19 mouse cellular contexts compared by ENCODE assay signal in genomic region chr11:116409008-116409407, GRCm38 (mm10). TPM values are rescaled to one million over a fixed set of nuclear protein-coding genes. Genes with fewer than 3 reads are reported as not detected.
"Had no signal": no experiment of that assay in that cellular context is flagged by ENCODE, and none has a peak within 500 bp of the region (broad histone marks: within the 10 kb centered on the region; RNA-seq: fewer than 3 reads in every experiment).

No protein-coding gene starts in this region.

- ATAC-seq: lung, postnatal 0 days had no signal

- H3K4me2 ChIP-seq: limb, embryonic 13.5 days; liver, embryonic 15.5 days; midbrain, embryonic 11.5 days; stomach, embryonic 15.5 days had no signal

- H3K27ac ChIP-seq: kidney, postnatal 0 days; layer of hippocampus, adult 2 months; limb, embryonic 10.5 days; limb, embryonic 13.5 days; liver, embryonic 15.5 days; stomach, embryonic 15.5 days had no signal

- H3K9me3 ChIP-seq: limb, embryonic 10.5 days; limb, embryonic 13.5 days; liver, embryonic 15.5 days; stomach, embryonic 15.5 days had no signal

- DNase-seq: kidney, adult 11 months; kidney, postnatal 25 days; layer of hippocampus, adult 9-11 months; liver; lung, adult 2 months; midbrain, embryonic 14.5 days; right cerebral cortex, adult 18-20 months; right cerebral cortex, postnatal 14 days; right cerebral cortex, postnatal 4 days; thymus, postnatal 25 days had no signal

- H3K4me3 ChIP-seq: layer of hippocampus, adult 2 months; limb, embryonic 10.5 days; limb, embryonic 13.5 days; liver, embryonic 15.5 days; stomach, embryonic 15.5 days had no signal

- H3K27me3 ChIP-seq: limb, embryonic 13.5 days; stomach, embryonic 15.5 days had no signal

- H3K36me3 ChIP-seq: liver, embryonic 15.5 days; stomach, embryonic 15.5 days had no signal

- H3K9ac ChIP-seq: limb, embryonic 13.5 days; liver, embryonic 15.5 days; stomach, embryonic 15.5 days had no signal

RNA-seq across cellular contexts. Expression of gene Qrich2, which starts 57.0 kb away (rescaled TPM):
- polyA plus RNA-seq: liver, embryonic 15.5 days; midbrain, embryonic 14.5 days; neural tube, embryonic 14.5 days had no signal
